Mouse (Mus musculus) heart, postnatal 0 days (tissue): ENCODE data around the gene Sez6l. TPM values are rescaled to one million over a fixed set of nuclear protein-coding genes. Genes with fewer than 3 reads are reported as not detected.

ENCODE experiments used
- ATAC-seq: fragments of 200-750 bp; cut with Nextera tagmentation; 2 replicates; pipeline ENCODE4 v1.8.0; 2017; ENCODE audit warnings: low read depth, moderate number of reproducible peaks, moderate library complexity; ENCODE audit not compliant: insufficient read depth
- DNase-seq: peaks from one replicate; pipeline ENCODE4 v3.0.0-alpha.2; 2016; ENCODE audit warnings: low spot score
- H3K27ac ChIP-seq: fragments of 300-500 bp; sonication (generic); 2 replicates; pipeline ENCODE4 v1.5.1; 2014; ENCODE audit warnings: low read depth, mild to moderate bottlenecking
- H3K27me3 ChIP-seq: fragments of 300-500 bp; sonication (generic); 2 replicates; pipeline ENCODE4 v1.6.1; 2014; ENCODE audit warnings: low read length, mixed read lengths; ENCODE audit not compliant: control insufficient read depth, insufficient read depth
- H3K36me3 ChIP-seq: fragments of 300-500 bp; sonication (generic); replicated peaks from 2 replicates; pipeline ENCODE4 v1.6.1; 2014; ENCODE audit warnings: low read length, mixed read lengths; ENCODE audit not compliant: control insufficient read depth, insufficient read depth
- H3K4me1 ChIP-seq: fragments of 300-500 bp; sonication (generic); 2 replicates; pipeline ENCODE4 v1.6.1; 2014; ENCODE audit warnings: antibody characterized with exemption; ENCODE audit not compliant: control insufficient read depth, insufficient read depth
- H3K4me2 ChIP-seq: fragments of 300-500 bp; sonication (generic); 2 replicates; pipeline ENCODE4 v1.6.1; 2014; ENCODE audit warnings: low read depth, mild to moderate bottlenecking, low read length, moderate library complexity
- H3K4me3 ChIP-seq: fragments of 300-500 bp; sonication (generic); 2 replicates; pipeline ENCODE4 v1.5.1; 2014; ENCODE audit warnings: low read depth, low read length
- H3K9ac ChIP-seq: fragments of 300-500 bp; sonication (generic); replicated peaks from 2 replicates; pipeline ENCODE4 v1.6.1; 2014; ENCODE audit warnings: low read depth, low read length, mixed read lengths
- H3K9me3 ChIP-seq: fragments of 300-500 bp; sonication (generic); replicated peaks from 2 replicates; pipeline ENCODE4 v1.6.1; 2016; ENCODE audit warnings: low read length; ENCODE audit not compliant: control insufficient read depth
- CTCF ChIP-seq: IDR thresholded peaks from 2 replicates; pipeline ENCODE4 v1.5.1; 2016; ENCODE audit warnings: antibody characterized with exemption, control low read depth, low read depth
- EP300 ChIP-seq: IDR thresholded peaks from 2 replicates; pipeline ENCODE4 v1.6.1; 2016; ENCODE audit warnings: antibody characterized with exemption, low read depth
- WGBS: fragments of 180-500 bp; shearing (Covaris S2); extraction: QIAGEN DNeasy Blood & Tissue Kit; methylation state at CpG from one replicate; pipeline ENCODE4 v1.1.7; 2014; 5-methylcytosine and 5-hydroxymethylcytosine counted together
- polyA plus RNA-seq: library from polyadenylated mRNA; unstranded; fragments of >200 nt; fragmentation: Nextera tagmentation; extraction: Ambion mirVana; gene quantifications from 2 replicates; pipeline ENCODE4 v1.2.1, GENCODE M21; 2015
- total RNA-seq: library from RNA; depleted of rRNA; stranded (reverse); fragments of >200 nt; gene quantifications from 2 replicates; pipeline ENCODE4 v1.2.3, GENCODE M21; 2014; ENCODE audit warnings: low replicate concordance; rRNA removed

Sez6l gene
- total and polyA plus RNA-seq, 2 experiments from 2014 or later: 0.10 TPM; not detected in 1

DNA sequence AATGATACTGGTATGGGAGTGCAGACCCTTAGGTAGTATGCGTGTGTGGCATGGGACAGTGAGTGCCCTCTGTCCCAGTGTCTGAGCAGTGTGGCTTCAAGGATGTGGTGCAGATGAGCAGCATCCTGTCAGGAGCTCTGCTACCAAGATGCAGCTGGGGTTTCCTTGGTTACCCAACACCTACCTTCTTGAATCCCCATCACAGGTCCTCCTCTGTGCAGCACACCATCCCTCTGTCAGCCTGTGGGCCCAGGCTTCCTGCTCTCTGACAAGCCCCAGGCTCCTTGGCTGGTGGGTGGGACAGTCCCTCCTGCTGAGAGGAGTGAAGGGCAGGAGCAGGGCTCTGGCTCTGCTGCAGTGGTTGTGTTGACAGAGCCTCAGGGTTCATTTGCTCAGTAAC lies 199.6 kb downstream of the Sez6l start:
- ATAC-seq (no peak), DNase-seq (no peak)
- Histone ChIP-seq H3K4me3 (no peak overlapping the region), H3K27ac (no peak overlapping the region), H3K27me3 (no peaks in the 10 kb centered on the region), H3K9ac (no peak overlapping the region), H3K4me1 (no peaks in the 10 kb centered on the region), H3K36me3 (peaks cover 39% of the 10 kb centered on the region), H3K9me3 (no peaks in the 10 kb centered on the region), H3K4me2 (no peak overlapping the region)
- TF ChIP-seq CTCF (no peak), EP300 (no peak)
- WGBS: 100% methylated on average over 1 of the region's 1 CpGs

DNA sequence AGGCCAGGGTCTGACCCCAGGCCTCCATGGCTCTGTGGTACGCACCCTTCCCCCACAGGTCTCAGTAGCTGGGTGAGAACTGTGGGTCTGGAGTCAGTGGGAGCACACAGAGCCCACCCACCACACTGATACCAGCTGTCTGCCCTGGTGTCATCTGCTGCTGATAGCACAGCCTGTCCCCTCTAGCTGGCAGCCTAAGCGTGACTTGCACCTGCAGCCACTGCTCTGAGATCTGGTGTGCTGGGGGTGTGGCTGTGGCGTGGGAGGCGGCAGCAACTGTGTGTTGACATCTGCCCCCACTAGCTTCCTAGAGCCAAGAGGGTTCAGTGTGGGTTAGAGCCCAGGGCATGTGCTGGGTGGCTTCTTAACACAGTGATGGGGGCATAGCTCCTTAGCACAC lies 200.9 kb downstream of the Sez6l start:
- no peaks in the 10 kb centered on the region for H3K4me1 ChIP-seq
- WGBS: 86% methylated on average over 4 of the region's 4 CpGs

DNA sequence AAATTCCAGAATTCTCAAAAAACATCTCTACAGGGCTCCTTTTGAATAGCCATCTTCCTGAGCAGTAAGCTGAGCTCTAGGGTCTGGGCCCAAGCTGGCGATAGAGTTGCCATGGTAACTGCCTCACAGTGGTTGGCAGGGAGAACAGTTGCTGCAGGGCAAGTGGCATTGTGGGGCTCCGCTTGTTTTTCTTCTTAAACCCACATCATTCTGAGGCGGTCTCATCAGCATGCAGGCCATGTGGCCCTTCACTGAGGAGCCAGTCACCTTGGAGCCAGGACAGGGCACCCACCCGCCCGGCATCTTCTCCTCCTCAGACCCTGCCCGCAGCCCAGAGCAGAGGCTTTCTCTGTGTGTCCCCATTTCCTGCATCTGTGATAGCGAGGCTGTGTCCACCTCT lies 205.1 kb downstream of the Sez6l start:
- no peak for DNase-seq
- WGBS: 82% methylated on average over 7 of the region's 7 CpGs
- Histone ChIP-seq H3K4me1 (no peaks in the 10 kb centered on the region), H3K4me3 (no peak overlapping the region), H3K27me3 (no peaks in the 10 kb centered on the region), H3K9me3 (no peaks in the 10 kb centered on the region), H3K27ac (no peak overlapping the region), H3K9ac (no peak overlapping the region), H3K4me2 (no peak overlapping the region), H3K36me3 (peaks cover 61% of the 10 kb centered on the region)
- ATAC-seq: no peak
- TF ChIP-seq CTCF: no peak
- TF ChIP-seq EP300: no peak

More for the DNA sequence above, 200.9 kb downstream of the Sez6l start:
- TF ChIP-seq EP300: no peak
- no peak for TF ChIP-seq CTCF
- H3K9ac ChIP-seq: no peak overlapping the region
- DNase-seq (no peak), ATAC-seq (no peak)
- no peak overlapping the region for H3K4me3 ChIP-seq
- no peak overlapping the region for H3K4me2 ChIP-seq
- H3K36me3 ChIP-seq: peaks cover 44% of the 10 kb centered on the region
- no peaks in the 10 kb centered on the region for H3K9me3 ChIP-seq
- H3K27ac ChIP-seq: no peak overlapping the region
- no peaks in the 10 kb centered on the region for H3K27me3 ChIP-seq

DNA sequence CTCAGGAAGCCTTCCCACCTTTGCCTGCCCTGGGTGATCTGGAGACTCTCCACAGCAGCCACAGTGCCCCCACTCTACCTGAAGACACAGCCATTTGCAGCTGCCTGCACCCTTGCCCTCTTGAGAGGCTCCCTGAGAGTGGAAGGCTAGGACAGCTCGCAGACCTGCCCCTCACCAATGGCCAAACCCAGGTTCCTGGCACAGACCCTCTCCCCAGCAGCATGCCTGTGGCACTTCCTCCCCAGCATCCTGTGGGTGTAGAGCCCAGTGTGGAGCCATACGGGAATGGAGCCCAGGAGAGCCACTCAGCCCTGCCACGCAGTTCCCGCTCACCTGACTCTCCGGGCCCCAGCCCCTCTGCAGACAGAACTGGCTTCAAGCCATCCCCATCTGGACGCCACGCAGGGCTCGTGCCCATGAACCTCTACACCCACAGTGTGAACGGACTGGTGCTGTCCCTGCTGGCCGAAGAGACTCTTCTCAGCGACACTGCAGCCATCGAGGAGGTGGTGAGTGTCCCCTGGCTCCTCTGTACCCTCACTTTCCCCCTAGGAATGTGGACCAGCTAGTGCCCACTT lies 206.7 kb downstream of the Sez6l start:
- peaks cover 58% of the 10 kb centered on the region for H3K36me3 ChIP-seq
- no peaks in the 10 kb centered on the region for H3K27me3 ChIP-seq
- no peak overlapping the region for H3K4me3 ChIP-seq
- no peaks in the 10 kb centered on the region for H3K9me3 ChIP-seq
- DNase-seq (no peak), ATAC-seq (no peak)
- no peak overlapping the region for H3K4me2 ChIP-seq
- TF ChIP-seq EP300 (no peak), CTCF (no peak)
- H3K4me1 ChIP-seq: no peaks in the 10 kb centered on the region
- no peak overlapping the region for H3K9ac ChIP-seq
- 88% methylated on average over 12 of the region's 12 CpGs for WGBS
- no peak overlapping the region for H3K27ac ChIP-seq

DNA sequence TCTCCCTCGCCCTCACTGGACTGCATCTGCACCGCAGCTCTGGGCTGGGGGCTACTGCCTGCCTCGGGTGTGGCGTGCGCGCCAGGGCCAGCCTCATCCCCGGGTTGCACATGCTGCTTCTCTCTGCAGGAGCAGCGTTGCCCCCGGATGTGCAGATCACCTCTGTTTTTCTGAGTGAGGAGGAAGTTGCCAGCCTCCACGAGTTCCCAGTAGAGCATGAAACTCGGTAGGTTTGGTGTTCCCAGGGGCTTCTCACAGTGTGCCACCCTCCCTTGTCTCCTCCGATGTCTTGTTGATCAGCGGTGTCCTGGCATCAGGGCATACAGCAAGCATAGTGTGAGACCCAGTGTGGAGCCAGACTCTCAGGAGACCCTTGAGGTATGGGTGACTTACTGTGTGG lies 207.7 kb downstream of the Sez6l start:
- no peak overlapping the region for H3K9ac ChIP-seq
- ATAC-seq (no peak), DNase-seq (no peak)
- no peak overlapping the region for H3K27ac ChIP-seq
- no peak overlapping the region for H3K4me2 ChIP-seq
- no peak for TF ChIP-seq CTCF
- TF ChIP-seq EP300: no peak
- no peak overlapping the region for H3K4me3 ChIP-seq
- peaks cover 59% of the 10 kb centered on the region for H3K36me3 ChIP-seq
- H3K27me3 ChIP-seq: no peaks in the 10 kb centered on the region
- no peaks in the 10 kb centered on the region for H3K4me1 ChIP-seq
- no peaks in the 10 kb centered on the region for H3K9me3 ChIP-seq
- WGBS: 90% methylated on average over 13 of the region's 13 CpGs

Other genes with a start within 250 kb of the Sez6l start
- gene Srrd, start 234.1 kb downstream of the Sez6l start, total RNA-seq: 57.9 and 65.2 TPM in 2 replicates
- 14.1 and 18.2 TPM in 2 replicates for gene Srrd, start 234.1 kb downstream of the Sez6l start, polyA plus RNA-seq
- 12.5 and 16.1 TPM in 2 replicates for gene Hps4, start 234.1 kb downstream of the Sez6l start, total RNA-seq
- 12.6 and 13.5 TPM in 2 replicates for gene Hps4, start 234.1 kb downstream of the Sez6l start, polyA plus RNA-seq
- gene Gm6583, start 221.2 kb downstream of the Sez6l start, total RNA-seq: not detected in 2 replicates
- 0.05 TPM in 1 of 2 replicates, not detected in the other for gene Gm6583, start 221.2 kb downstream of the Sez6l start, polyA plus RNA-seq
- 0.08 and 6.5 TPM in 2 replicates for gene Asphd2, start 182.3 kb downstream of the Sez6l start, total RNA-seq
- gene Asphd2, start 182.3 kb downstream of the Sez6l start, polyA plus RNA-seq: 0.40 and 0.67 TPM in 2 replicates
- gene Gm6588, start 127.8 kb downstream of the Sez6l start, total RNA-seq: not detected in 2 replicates
- not detected in 2 replicates for gene Gm6588, start 127.8 kb downstream of the Sez6l start, polyA plus RNA-seq